Mouse (Mus musculus) liver, postnatal 0 days (tissue): ENCODE results near the gene Jakmip3. TPM values are rescaled to one million over a fixed set of nuclear protein-coding genes. Genes with fewer than 3 reads are reported as not detected.

Experiments
- ATAC-seq: fragments of 200-750 bp; cut with Nextera tagmentation; 2 replicates; pipeline ENCODE4 v1.8.0; 2017; ENCODE audit warnings: mild to moderate bottlenecking, moderate library complexity
- DNase-seq: peaks from one replicate; pipeline ENCODE4 v3.0.0-alpha.2; 2016
- H3K27ac ChIP-seq: fragments of 300-500 bp; sonication (generic); 2 replicates; pipeline ENCODE4 v1.5.1; 2014; ENCODE audit warnings: antibody characterized with exemption, moderate library complexity, mild to moderate bottlenecking, low read depth
- H3K27me3 ChIP-seq: fragments of 300-500 bp; sonication (generic); 2 replicates; pipeline ENCODE4 v1.6.1; 2014; ENCODE audit warnings: low read length, control low read depth, mixed read lengths; ENCODE audit not compliant: insufficient read depth
- H3K36me3 ChIP-seq: fragments of 300-500 bp; sonication (generic); replicated peaks from 2 replicates; pipeline ENCODE4 v1.6.1; 2014; ENCODE audit warnings: mild to moderate bottlenecking, control low read depth, low read length, moderate library complexity, mixed read lengths; ENCODE audit not compliant: insufficient read depth
- H3K4me1 ChIP-seq: fragments of 300-500 bp; sonication (generic); 2 replicates; pipeline ENCODE4 v1.6.1; 2014; ENCODE audit warnings: antibody characterized with exemption, mild to moderate bottlenecking, control low read depth; ENCODE audit not compliant: insufficient read depth
- H3K4me2 ChIP-seq: fragments of 300-500 bp; sonication (generic); 2 replicates; pipeline ENCODE4 v1.6.1; 2014; ENCODE audit warnings: low read depth, mild to moderate bottlenecking, low read length, moderate library complexity, mixed read lengths
- H3K4me3 ChIP-seq: fragments of 300-500 bp; sonication (generic); 2 replicates; pipeline ENCODE4 v1.5.1; 2014; ENCODE audit warnings: low read depth, low read length
- H3K9ac ChIP-seq: fragments of 300-500 bp; sonication (generic); replicated peaks from 2 replicates; pipeline ENCODE4 v1.6.1; 2014; ENCODE audit warnings: mild to moderate bottlenecking, moderate library complexity
- H3K9me3 ChIP-seq: fragments of 300-500 bp; sonication (generic); 2 replicates; pipeline ENCODE4 v1.6.1; 2016; ENCODE audit warnings: mild to moderate bottlenecking, control low read depth, low read length, mixed read lengths
- CTCF ChIP-seq: sonication (generic); IDR thresholded peaks from 2 replicates; pipeline ENCODE4 v1.5.1; 2016; ENCODE audit warnings: antibody characterized with exemption, low read depth
- EP300 ChIP-seq: IDR thresholded peaks from 2 replicates; pipeline ENCODE4 v1.6.1; 2016; ENCODE audit warnings: antibody characterized with exemption, low read depth, mild to moderate bottlenecking
- WGBS: fragments of 180-500 bp; shearing (Covaris S2); extraction: QIAGEN DNeasy Blood & Tissue Kit; methylation state at CpG from one replicate; pipeline ENCODE4 v1.1.7; 2014; ENCODE audit not compliant: insufficient replicate concordance; 5-methylcytosine and 5-hydroxymethylcytosine counted together
- polyA plus RNA-seq: library from polyadenylated mRNA; unstranded; fragments of >200 nt; fragmentation: Nextera tagmentation; extraction: Ambion mirVana; gene quantifications from 2 replicates; pipeline ENCODE4 v1.2.1, GENCODE M21; 2015

Gene Jakmip3
- polyA plus RNA-seq, 1 experiment from 2014 or later, result not detected

DNA sequence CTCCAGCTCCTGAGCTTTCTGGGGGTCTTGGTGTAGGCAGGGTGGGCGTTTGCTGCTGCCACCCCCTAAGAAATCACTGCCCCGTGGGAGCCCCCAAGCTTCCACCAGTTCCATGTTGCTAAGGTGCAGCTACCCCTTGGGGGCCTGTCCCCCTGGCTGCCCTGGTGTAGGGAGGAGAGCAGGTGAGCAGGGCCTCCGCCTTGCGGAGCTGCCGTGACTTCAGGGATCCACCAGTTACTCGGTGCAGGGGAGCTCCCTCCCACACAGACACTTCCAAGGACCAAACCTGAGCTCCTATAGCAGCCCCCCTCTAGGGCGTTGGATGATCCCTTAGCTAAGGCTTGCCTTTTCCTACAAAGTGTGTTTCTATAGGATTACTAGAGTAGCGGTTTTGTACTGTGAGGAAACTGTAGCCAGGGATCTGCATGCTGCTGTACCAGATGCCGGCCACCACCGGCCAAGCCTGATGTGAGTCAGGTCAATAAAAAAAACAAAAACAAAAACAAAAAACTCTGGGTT, 160.8 kb downstream of the Jakmip3 start:
- no peak for TF ChIP-seq CTCF
- no peak for TF ChIP-seq EP300
- Histone ChIP-seq H3K4me2 (no peak overlapping the region), H3K9me3 (no peaks in the 10 kb centered on the region), H3K4me1 (no peaks in the 10 kb centered on the region), H3K36me3 (no peaks in the 10 kb centered on the region), H3K27ac (no peak overlapping the region), H3K27me3 (no peaks in the 10 kb centered on the region), H3K9ac (no peak overlapping the region), H3K4me3 (no peak overlapping the region)
- no peak for ATAC-seq
- WGBS, result 66% methylated on average over 10 of the region's 10 CpGs
- no peak for DNase-seq

DNA sequence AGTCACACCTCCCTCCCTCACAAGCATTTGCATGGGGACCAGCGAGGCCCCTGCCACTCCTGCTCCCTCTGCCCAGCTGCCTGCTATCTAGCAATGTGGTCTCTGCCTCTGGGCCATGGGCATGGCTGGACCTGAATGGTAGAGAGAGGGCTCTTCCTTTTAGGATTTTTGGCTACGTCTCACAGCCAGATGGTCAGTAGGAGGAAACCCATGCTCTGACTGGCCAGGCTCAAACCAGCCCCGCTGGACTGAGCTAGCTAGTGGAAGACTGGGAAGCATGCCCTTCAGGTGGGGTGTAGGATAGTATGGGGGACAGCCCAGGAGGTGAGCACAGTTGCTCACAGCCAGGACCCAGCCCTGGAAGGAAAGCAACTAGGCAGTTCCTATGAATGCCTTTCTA, 161.3 kb downstream of the Jakmip3 start:
- 67% methylated on average over 3 of the region's 3 CpGs for WGBS
- Histone ChIP-seq H3K27me3 (no peaks in the 10 kb centered on the region), H3K27ac (no peak overlapping the region), H3K9ac (no peak overlapping the region), H3K4me2 (no peak overlapping the region), H3K36me3 (no peaks in the 10 kb centered on the region), H3K9me3 (no peaks in the 10 kb centered on the region), H3K4me1 (no peaks in the 10 kb centered on the region), H3K4me3 (no peak overlapping the region)
- DNase-seq (no peak), ATAC-seq (no peak)
- no peak for TF ChIP-seq EP300
- no peak for TF ChIP-seq CTCF

DNA sequence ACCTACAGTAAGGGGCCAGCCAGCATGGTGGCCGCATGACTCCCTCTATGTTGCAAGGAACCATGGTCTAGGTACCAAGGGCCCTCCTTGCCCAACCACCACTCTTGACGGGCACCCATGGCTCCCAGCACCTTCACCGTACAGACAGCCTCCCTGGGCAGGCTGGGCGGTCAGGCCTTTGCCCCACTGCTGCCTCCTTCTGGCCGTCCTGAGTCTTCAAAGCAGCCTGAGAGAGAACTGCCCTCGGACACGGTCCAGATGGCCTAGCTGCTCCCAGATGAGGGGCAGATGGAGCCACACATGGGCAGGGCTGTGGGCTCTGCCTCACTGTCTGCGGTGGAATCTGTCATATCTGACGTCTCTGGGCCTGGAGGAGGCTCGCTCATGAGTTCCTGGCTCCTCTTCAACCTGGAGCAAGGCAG, 163.4 kb downstream of the Jakmip3 start:
- ATAC-seq (no peak), DNase-seq (no peak)
- Histone ChIP-seq H3K36me3 (no peaks in the 10 kb centered on the region), H3K9me3 (no peaks in the 10 kb centered on the region), H3K4me1 (no peaks in the 10 kb centered on the region), H3K4me3 (no peak overlapping the region), H3K27ac (no peak overlapping the region), H3K27me3 (no peaks in the 10 kb centered on the region), H3K4me2 (no peak overlapping the region), H3K9ac (no peak overlapping the region)
- TF ChIP-seq CTCF, result no peak; the same call in 1 of the 2 replicates
- no peak for TF ChIP-seq EP300
- WGBS, result 62% methylated on average over 10 of the region's 10 CpGs

DNA sequence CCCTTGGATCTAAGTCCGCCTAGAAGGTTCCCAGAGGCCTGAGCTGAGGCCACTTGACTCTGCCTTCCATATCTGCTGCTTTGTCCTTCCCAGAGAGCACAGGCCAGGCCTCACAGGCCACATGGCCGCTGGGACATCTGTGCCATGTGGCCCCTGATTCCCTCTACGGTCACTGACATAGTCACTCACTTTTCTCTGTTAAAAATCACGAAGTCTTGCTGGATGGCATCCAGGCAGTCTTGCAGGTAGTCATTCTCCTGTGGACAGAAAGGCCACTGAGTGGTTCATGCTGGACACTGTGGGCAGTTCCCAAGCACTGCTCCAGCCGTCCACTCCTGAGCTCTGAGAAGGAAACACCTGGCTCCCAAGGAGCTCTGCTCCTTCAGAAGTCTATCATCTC, 164.5 kb downstream of the Jakmip3 start:
- ATAC-seq, result no peak
- no peak overlapping the region for H3K4me2 ChIP-seq
- 61% methylated on average over 5 of the region's 5 CpGs for WGBS

DNA sequence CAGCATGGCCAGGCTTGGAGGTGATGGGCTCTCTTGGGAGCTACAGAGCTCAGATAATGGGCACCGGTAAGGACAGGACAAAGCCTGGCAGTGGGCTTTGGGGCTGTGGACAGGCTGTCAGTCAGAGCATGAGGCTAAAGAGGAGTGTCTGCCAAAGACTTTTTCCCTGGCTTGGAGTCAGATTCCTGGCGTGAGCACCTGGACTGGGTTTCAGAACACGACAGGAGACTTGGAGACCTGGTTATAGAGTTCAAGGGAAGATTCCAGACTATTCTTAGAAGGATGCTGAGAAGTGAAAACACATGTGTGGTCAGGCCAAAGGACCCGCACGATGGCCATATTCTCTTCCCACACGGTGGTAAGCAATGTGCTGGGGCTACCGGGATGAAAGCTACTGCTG, 165.2 kb downstream of the Jakmip3 start:
- no peak for ATAC-seq
- TF ChIP-seq CTCF, result no peak
- TF ChIP-seq EP300, result no peak
- DNase-seq, result no peak
- no peak overlapping the region for H3K9ac ChIP-seq
- no peaks in the 10 kb centered on the region for H3K36me3 ChIP-seq
- no peaks in the 10 kb centered on the region for H3K27me3 ChIP-seq
- 83% methylated on average over 7 of the region's 7 CpGs for WGBS
- no peak overlapping the region for H3K27ac ChIP-seq
- no peaks in the 10 kb centered on the region for H3K9me3 ChIP-seq
- H3K4me1 ChIP-seq, result no peaks in the 10 kb centered on the region
- no peak overlapping the region for H3K4me2 ChIP-seq
- H3K4me3 ChIP-seq, result no peak overlapping the region

More for the DNA sequence above, 164.5 kb downstream of the Jakmip3 start:
- H3K27ac ChIP-seq, result no peak overlapping the region
- TF ChIP-seq EP300, result no peak
- no peak for TF ChIP-seq CTCF
- no peak overlapping the region for H3K9ac ChIP-seq
- H3K27me3 ChIP-seq, result no peaks in the 10 kb centered on the region
- H3K4me1 ChIP-seq, result no peaks in the 10 kb centered on the region
- no peaks in the 10 kb centered on the region for H3K9me3 ChIP-seq
- H3K4me3 ChIP-seq, result no peak overlapping the region
- no peak for DNase-seq
- no peaks in the 10 kb centered on the region for H3K36me3 ChIP-seq

DNA sequence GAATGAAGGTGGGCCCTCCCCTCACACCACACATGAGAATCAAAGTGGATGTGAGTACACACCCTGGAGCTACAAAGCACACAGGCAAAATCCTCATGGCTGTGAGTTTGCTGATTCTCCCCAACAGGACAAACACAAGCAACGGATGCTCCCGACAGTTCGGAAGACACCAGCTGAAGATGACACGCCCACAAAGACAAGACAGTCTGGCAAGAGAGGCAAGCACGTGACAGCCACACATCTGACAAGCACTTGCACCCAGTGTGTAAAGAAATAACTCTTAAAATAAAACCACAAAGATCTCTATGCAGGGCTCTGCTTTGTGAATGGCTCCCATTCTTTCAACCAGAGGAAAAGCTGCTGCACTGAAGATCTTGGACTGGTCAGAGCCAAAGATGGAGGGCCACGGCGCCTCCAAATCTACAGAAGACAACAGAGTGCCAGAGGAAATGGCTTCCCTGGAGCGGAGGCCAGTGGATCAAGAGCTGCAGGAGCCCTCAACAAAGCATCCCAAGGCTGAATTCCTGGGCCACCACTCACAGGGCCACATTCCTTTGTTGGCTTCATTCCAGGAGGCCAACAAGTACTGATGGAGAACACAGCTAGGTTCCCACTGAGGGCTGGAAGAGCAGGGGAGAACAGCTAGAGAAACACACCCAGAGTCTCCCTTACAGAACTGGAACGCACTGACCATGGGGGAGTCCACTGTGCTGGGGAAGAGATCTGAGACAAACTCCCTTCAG, 167.5 kb downstream of the Jakmip3 start:
- DNase-seq (no peak), ATAC-seq (no peak)
- no peak for TF ChIP-seq EP300
- TF ChIP-seq CTCF, result no peak
- no peak overlapping the region for H3K9ac ChIP-seq
- H3K36me3 ChIP-seq, result no peaks in the 10 kb centered on the region
- H3K4me3 ChIP-seq, result no peak overlapping the region
- H3K27me3 ChIP-seq, result no peaks in the 10 kb centered on the region
- 77% methylated on average over 9 of the region's 9 CpGs for WGBS
- no peaks in the 10 kb centered on the region for H3K4me1 ChIP-seq
- no peak overlapping the region for H3K27ac ChIP-seq
- H3K9me3 ChIP-seq, result no peaks in the 10 kb centered on the region
- H3K4me2 ChIP-seq, result no peak overlapping the region
